Mouse (Mus musculus) liver, embryonic 14.5 days (tissue): ENCODE measurements at regions not wholly inside any gene's neighbourhood (a gene's known extent, or its start where the extent isn't known, plus 50 kb on each side); places are given as distances from the start of the nearest gene placed in this dataset.

Experiments used
- ATAC-seq: fragments of 200-750 bp; cut with Nextera tagmentation; 2 replicates; pipeline ENCODE4 v1.8.0; 2017; ENCODE audit warnings: moderate number of reproducible peaks, mild to moderate bottlenecking, moderate library complexity; ENCODE audit not compliant: insufficient read depth
- DNase-seq, 3 experiments: peaks; one replicate each; pipeline ENCODE4 v3.0.0-alpha.2; 2012 to 2013; ENCODE audit warnings: low read depth in 3 of 3, low spot score in 3 of 3
- H3K27ac ChIP-seq: fragments of 300-500 bp; sonication (generic); 2 replicates; pipeline ENCODE4 v1.5.1; 2014; ENCODE audit warnings: moderate library complexity, mild to moderate bottlenecking, control low read depth, inconsistent platforms
- H3K27me3 ChIP-seq: fragments of 300-500 bp; sonication (generic); 2 replicates; pipeline ENCODE4 v1.6.1; 2014; ENCODE audit warnings: mild to moderate bottlenecking, low read length, moderate library complexity; ENCODE audit not compliant: control insufficient read depth, insufficient read depth
- H3K36me3 ChIP-seq: fragments of 300-500 bp; sonication (generic); replicated peaks from 2 replicates; pipeline ENCODE4 v1.6.1; 2014; ENCODE audit warnings: low read depth; ENCODE audit not compliant: control insufficient read depth, insufficient read depth
- H3K4me1 ChIP-seq, 2 experiments: fragments of 200-500 bp in 1 of 2; fragments of 300-500 bp in 1 of 2; sonication (generic) in 1 of 2; replicated peaks; 2 replicates each; pipeline ENCODE4 v1.6.1; 2012 to 2014; ENCODE audit warnings: antibody characterized with exemption in 1 of 2, inconsistent platforms in 1 of 2, low read length in 1 of 2; ENCODE audit not compliant: control insufficient read depth in 2 of 2, insufficient read depth in 2 of 2
- H3K4me2 ChIP-seq: fragments of 300-500 bp; sonication (generic); 2 replicates; pipeline ENCODE4 v1.6.1; 2014; ENCODE audit warnings: low read depth, mild to moderate bottlenecking, control low read depth, moderate library complexity
- H3K4me3 ChIP-seq, 2 experiments: fragments of 200-500 bp in 1 of 2; fragments of 300-500 bp in 1 of 2; sonication (generic) in 1 of 2; 2 replicates each; pipeline ENCODE4 v1.5.1; 2012 to 2014; ENCODE audit warnings: low read depth in 2 of 2, low read length in 2 of 2, mild to moderate bottlenecking in 2 of 2, control low read depth in 1 of 2, inconsistent platforms in 1 of 2, moderate library complexity in 1 of 2; ENCODE audit not compliant: insufficient read depth in 1 of 2
- H3K9ac ChIP-seq: fragments of 300-500 bp; sonication (generic); replicated peaks from 2 replicates; pipeline ENCODE4 v1.6.1; 2014; ENCODE audit warnings: mild to moderate bottlenecking, control low read depth, moderate library complexity
- H3K9me3 ChIP-seq: fragments of 300-500 bp; sonication (generic); 2 replicates; pipeline ENCODE4 v1.6.1; 2016; ENCODE audit warnings: low read length, mixed read lengths; ENCODE audit not compliant: control insufficient read depth
- CTCF ChIP-seq: IDR thresholded peaks from 2 replicates; pipeline ENCODE4 v1.5.1; 2016; ENCODE audit warnings: antibody characterized with exemption, low read depth, control low read depth
- EP300 ChIP-seq: IDR thresholded peaks from 2 replicates; pipeline ENCODE4 v1.6.1; 2016; ENCODE audit warnings: antibody characterized with exemption, low read depth
- WGBS: fragments of 180-500 bp; shearing (Covaris S2); extraction: QIAGEN DNeasy Blood & Tissue Kit; methylation state at CpG from one replicate; pipeline ENCODE4 v1.1.7; 2014; ENCODE audit not compliant: insufficient replicate concordance; 5-methylcytosine and 5-hydroxymethylcytosine counted together

DNA sequence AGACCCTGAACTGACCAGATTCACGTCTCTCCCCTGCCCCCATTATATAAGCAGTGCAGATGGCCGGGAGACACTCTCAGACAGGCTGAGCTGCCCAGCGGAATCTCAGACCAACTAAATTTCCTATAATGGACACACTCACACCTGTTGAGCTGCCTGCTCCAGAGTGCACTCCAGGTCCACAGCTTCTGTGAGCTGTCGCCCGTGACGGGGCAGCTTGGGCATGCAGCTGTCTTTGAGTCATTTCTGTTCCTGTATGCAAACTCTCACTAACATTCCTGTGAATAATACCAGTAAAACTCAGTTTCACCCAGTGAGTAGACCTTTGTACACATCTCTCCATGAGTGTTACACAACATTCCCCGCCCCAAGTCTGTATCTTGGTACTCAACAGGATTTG is 269.4 kb upstream of the Rnaseh2b start:
- Histone ChIP-seq H3K27me3 (no peaks in the 10 kb centered on the region), H3K9me3 (no peaks in the 10 kb centered on the region), H3K9ac (no peak overlapping the region), H3K4me2 (no peak overlapping the region), H3K4me1 (no peaks in the 10 kb centered on the region), H3K27ac (no peak overlapping the region), H3K4me3 (no peak overlapping the region), H3K36me3 (no peaks in the 10 kb centered on the region)
- TF ChIP-seq EP300: no peak
- TF ChIP-seq CTCF: no peak
- no peak for DNase-seq
- WGBS: 62% methylated on average over 7 of the region's 7 CpGs
- ATAC-seq: no peak

DNA sequence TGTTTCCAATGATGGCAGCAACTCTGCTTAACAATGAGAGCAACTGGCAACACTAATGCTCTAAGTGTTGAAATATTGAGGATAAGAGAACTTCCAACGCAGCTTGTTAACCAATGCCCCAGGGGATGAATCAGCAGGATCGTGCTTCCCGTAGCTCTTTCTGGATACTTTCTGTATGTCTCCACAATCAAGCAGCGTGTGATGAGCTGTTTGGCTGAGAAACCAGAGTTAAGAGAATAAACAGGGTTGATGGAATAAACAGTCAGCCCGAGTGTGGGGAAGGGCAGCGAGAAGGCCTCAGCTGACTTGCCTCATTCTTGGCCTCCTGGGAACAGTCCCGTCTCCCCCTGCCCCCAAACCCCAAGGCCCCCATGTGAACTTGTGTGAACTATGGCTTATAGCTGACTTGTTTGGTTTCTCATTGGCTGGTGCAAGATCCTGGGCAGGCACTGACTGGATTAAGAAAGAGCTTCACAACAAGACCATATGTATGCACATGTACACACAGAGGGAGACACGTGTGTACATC is 264.6 kb upstream of the Rnaseh2b start:
- Histone ChIP-seq H3K4me3 (no peak overlapping the region), H3K4me1 (no peaks in the 10 kb centered on the region), H3K27me3 (no peaks in the 10 kb centered on the region), H3K9me3 (no peaks in the 10 kb centered on the region), H3K36me3 (no peaks in the 10 kb centered on the region), H3K27ac (no peak overlapping the region), H3K9ac (no peak overlapping the region), H3K4me2 (no peak overlapping the region)
- DNase-seq (no peak), ATAC-seq (no peak)
- no peak for TF ChIP-seq EP300
- TF ChIP-seq CTCF: no peak
- 66% methylated on average over 8 of the region's 8 CpGs for WGBS

DNA sequence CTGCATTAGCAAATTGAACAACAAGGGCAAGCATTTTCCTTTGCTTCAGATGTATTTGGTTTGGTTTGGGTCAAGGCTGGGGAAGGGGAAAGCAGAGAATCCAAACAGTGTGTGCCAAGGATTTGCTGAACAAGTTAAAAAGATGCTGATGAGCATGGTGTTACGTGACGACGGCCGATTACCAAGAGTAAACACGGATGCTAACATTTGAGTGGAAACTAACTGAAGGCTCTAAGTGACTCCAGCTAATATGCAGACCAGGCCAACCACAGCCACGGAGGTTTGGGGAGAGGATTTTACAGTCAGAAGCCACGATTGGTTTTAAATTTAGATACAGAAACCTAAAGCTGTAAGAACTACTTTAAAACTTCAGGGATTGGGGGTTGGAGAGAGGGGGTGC is 262.3 kb upstream of the Rnaseh2b start:
- WGBS: 67% methylated on average over 7 of the region's 7 CpGs
- no peak overlapping the region for H3K4me3 ChIP-seq
- no peaks in the 10 kb centered on the region for H3K27me3 ChIP-seq
- H3K9ac ChIP-seq: no peak overlapping the region
- no peaks in the 10 kb centered on the region for H3K4me1 ChIP-seq
- ATAC-seq (no peak), DNase-seq (no peak)
- no peak overlapping the region for H3K4me2 ChIP-seq
- H3K36me3 ChIP-seq: no peaks in the 10 kb centered on the region
- H3K27ac ChIP-seq: no peak overlapping the region
- no peaks in the 10 kb centered on the region for H3K9me3 ChIP-seq
- no peak for TF ChIP-seq CTCF
- no peak for TF ChIP-seq EP300

DNA sequence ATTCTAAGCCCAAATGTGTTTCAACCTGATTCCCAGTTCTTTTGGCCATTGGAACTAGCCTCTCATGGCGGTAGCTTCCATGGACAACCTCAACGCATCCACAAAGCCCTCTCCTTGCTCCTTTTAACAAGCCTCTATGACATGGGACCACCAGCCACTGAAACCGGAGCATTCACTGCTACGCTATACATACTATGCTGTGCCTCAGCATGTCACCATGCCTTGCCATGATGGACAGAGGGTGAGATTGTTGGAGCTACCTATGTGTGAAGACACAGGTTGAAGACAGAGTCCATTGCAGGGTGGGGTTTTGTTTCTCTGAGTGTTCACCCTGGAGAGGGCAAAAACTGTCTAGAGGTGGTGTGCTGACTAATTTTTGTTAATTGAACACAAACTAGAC is 258.7 kb upstream of the Rnaseh2b start:
- H3K9me3 ChIP-seq: no peaks in the 10 kb centered on the region
- H3K4me3 ChIP-seq: no peak overlapping the region
- H3K9ac ChIP-seq: no peak overlapping the region
- H3K4me2 ChIP-seq: no peak overlapping the region
- TF ChIP-seq CTCF: no peak
- no peak for TF ChIP-seq EP300
- no peaks in the 10 kb centered on the region for H3K36me3 ChIP-seq
- 73% methylated on average over 4 of the region's 4 CpGs for WGBS
- H3K4me1 ChIP-seq: no peaks in the 10 kb centered on the region
- ATAC-seq (no peak), DNase-seq (no peak)
- no peak overlapping the region for H3K27ac ChIP-seq
- no peaks in the 10 kb centered on the region for H3K27me3 ChIP-seq

DNA sequence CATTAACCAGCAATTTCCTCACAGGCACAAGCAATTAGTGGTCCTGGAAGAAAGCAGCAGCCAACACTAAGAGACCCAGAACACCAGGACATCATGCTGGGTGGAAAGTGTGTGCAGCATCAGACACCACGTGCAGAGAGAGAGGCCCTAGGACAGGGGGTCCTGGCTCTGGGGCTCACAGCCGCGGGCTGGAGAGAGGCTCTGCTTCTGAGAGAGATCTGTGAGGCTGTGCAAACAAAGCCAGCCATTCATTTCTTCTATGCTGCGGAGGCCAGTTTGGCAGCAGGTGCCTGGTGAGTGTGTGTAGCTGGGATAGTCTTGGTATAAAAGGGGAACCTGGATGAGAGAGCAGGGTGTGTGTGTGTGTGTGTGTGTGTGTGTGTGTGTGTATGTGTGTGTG is 257.7 kb upstream of the Rnaseh2b start:
- TF ChIP-seq CTCF: no peak
- TF ChIP-seq EP300: no peak
- Histone ChIP-seq H3K4me3 (no peak overlapping the region), H3K36me3 (no peaks in the 10 kb centered on the region), H3K27ac (no peak overlapping the region), H3K27me3 (no peaks in the 10 kb centered on the region), H3K9ac (no peak overlapping the region), H3K4me2 (no peak overlapping the region), H3K9me3 (no peaks in the 10 kb centered on the region), H3K4me1 (no peaks in the 10 kb centered on the region)
- ATAC-seq (no peak), DNase-seq (no peak)
- 48% methylated on average over 4 of the region's 4 CpGs for WGBS
